Mouse (Mus musculus): Measurements from ENCODE around the gene Farp2.

The Farp2 gene

GRCm38 (mm10) chr1:93588346-93588745, 76.5 kb downstream of the Farp2 start:
- Histone ChIP-seq H3K27me3 (ENCODE audit: control insufficient read depth, insufficient read depth, low read length, poor library complexity, severe bottlenecking) (no peaks in the 10 kb centered on the region), H3K36me3 (ENCODE audit: control insufficient read depth, insufficient read depth, low read length, poor library complexity, severe bottlenecking) (no peaks in the 10 kb centered on the region)
- no peak for DNase-seq (ENCODE audit: low read depth, low spot score)

- Histone ChIP-seq H3K27me3 (ENCODE audit: control insufficient read depth, insufficient read depth, low read length, poor library complexity, severe bottlenecking) (no peaks in the 10 kb centered on the region), H3K36me3 (ENCODE audit: control insufficient read depth, insufficient read depth, low read length, poor library complexity, severe bottlenecking) (no peaks in the 10 kb centered on the region)
- DNase-seq (ENCODE audit: low read depth, low spot score), result no peak
Observed at GRCm38 (mm10) chr1:93593960-93594359, 82.1 kb downstream of the Farp2 start.

DNA sequence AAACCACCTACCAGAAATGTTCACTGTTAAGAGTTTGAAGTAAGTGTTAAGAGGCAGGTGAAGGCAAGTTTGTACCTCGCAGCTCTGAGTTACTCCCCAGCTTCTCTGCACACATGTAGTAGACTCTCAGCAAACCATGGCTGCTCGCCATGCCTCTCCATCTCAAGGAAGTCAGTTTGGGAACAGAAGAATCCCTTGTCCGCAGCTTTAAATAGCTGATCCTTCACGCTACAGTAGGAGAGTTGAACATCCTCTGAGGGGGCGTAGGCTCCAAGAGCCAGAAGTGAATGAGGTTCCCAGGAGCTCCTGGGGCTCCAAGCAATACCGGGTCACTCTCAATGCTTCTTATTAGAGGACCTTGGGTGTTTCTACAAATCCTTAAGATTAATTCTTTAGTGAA, 84.0 kb downstream of the Farp2 start:
- no peaks in the 10 kb centered on the region; the same call in 1 of the 2 replicates for H3K27me3 ChIP-seq (ENCODE audit: control insufficient read depth, insufficient read depth, low read length, poor library complexity, severe bottlenecking)
- DNase-seq (ENCODE audit: low read depth, low spot score), result no peak
- no peaks in the 10 kb centered on the region for H3K36me3 ChIP-seq (ENCODE audit: control insufficient read depth, insufficient read depth, low read length, poor library complexity, severe bottlenecking)

GRCm38 (mm10) chr1:93602911-93603310, 91.0 kb downstream of the Farp2 start:
- DNase-seq (ENCODE audit: low read depth, low spot score), result no peak
- no peaks in the 10 kb centered on the region for H3K36me3 ChIP-seq (ENCODE audit: control insufficient read depth, insufficient read depth, low read length, poor library complexity, severe bottlenecking)
- no peaks in the 10 kb centered on the region; the same call in 1 of the 2 replicates for H3K27me3 ChIP-seq (ENCODE audit: control insufficient read depth, insufficient read depth, low read length, poor library complexity, severe bottlenecking)

GRCm38 (mm10) chr1:93603921-93604320, 92.0 kb downstream of the Farp2 start:
- no peaks in the 10 kb centered on the region for H3K36me3 ChIP-seq (ENCODE audit: control insufficient read depth, insufficient read depth, low read length, poor library complexity, severe bottlenecking)
- DNase-seq (ENCODE audit: low read depth, low spot score), result no peak
- no peaks in the 10 kb centered on the region; the same call in 1 of the 2 replicates for H3K27me3 ChIP-seq (ENCODE audit: control insufficient read depth, insufficient read depth, low read length, poor library complexity, severe bottlenecking)

- no peaks in the 10 kb centered on the region for H3K36me3 ChIP-seq (ENCODE audit: control insufficient read depth, insufficient read depth, low read length, poor library complexity, severe bottlenecking)
- no peaks in the 10 kb centered on the region for H3K27me3 ChIP-seq (ENCODE audit: control insufficient read depth, insufficient read depth, low read length, poor library complexity, severe bottlenecking)
- no peak for DNase-seq (ENCODE audit: low read depth, low spot score)
Observed at GRCm38 (mm10) chr1:93607090-93608083, 95.5 kb downstream of the Farp2 start.

DNA sequence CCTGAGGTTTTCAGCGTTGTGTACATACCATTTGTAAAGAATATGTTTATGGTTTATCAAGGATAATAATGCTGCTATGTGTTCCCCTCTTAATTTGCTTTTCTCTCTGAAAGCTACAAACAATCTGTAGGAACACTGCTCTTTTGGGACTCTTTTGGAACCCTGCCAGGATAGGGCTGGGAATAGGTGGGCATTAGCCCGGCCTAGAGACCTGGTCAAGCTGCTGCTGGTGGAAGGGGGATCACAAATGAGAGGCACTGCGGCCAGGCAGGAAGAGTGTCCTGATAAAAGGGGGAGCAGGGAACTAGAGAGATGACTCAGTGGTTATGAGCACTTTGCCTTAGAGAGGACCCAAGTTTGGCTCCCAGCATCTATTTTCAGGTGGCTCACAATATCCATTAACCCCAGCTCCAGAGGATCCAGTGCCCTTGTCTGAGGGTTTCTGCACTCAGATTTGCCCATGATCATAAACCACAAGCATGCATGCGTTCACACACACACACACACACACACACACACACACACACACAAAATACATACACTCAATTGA, 96.9 kb downstream of the Farp2 start:
- Histone ChIP-seq H3K27me3 (ENCODE audit: control insufficient read depth, insufficient read depth, low read length, poor library complexity, severe bottlenecking) (no peaks in the 10 kb centered on the region), H3K36me3 (ENCODE audit: control insufficient read depth, insufficient read depth, low read length, poor library complexity, severe bottlenecking) (no peaks in the 10 kb centered on the region)
- DNase-seq (ENCODE audit: low read depth, low spot score), result no peak

GRCm38 (mm10) chr1:93609762-93610161, 97.9 kb downstream of the Farp2 start:
- DNase-seq (ENCODE audit: low read depth, low spot score), result no peak
- no peaks in the 10 kb centered on the region for H3K36me3 ChIP-seq (ENCODE audit: control insufficient read depth, insufficient read depth, low read length, poor library complexity, severe bottlenecking)

GRCm38 (mm10) chr1:93618059-93618748, 106.3 kb downstream of the Farp2 start:
- no peaks in the 10 kb centered on the region for H3K27me3 ChIP-seq (ENCODE audit: control insufficient read depth, insufficient read depth, low read length, poor library complexity, severe bottlenecking)
- DNase-seq (ENCODE audit: low read depth, low spot score), result no peak
- H3K36me3 ChIP-seq (ENCODE audit: control insufficient read depth, insufficient read depth, low read length, poor library complexity, severe bottlenecking), result no peaks in the 10 kb centered on the region

More at GRCm38 (mm10) chr1:93609762-93610161, 97.9 kb downstream of the Farp2 start:
- H3K27me3 ChIP-seq (ENCODE audit: control insufficient read depth, insufficient read depth, low read length, poor library complexity, severe bottlenecking), result no peaks in the 10 kb centered on the region

DNA sequence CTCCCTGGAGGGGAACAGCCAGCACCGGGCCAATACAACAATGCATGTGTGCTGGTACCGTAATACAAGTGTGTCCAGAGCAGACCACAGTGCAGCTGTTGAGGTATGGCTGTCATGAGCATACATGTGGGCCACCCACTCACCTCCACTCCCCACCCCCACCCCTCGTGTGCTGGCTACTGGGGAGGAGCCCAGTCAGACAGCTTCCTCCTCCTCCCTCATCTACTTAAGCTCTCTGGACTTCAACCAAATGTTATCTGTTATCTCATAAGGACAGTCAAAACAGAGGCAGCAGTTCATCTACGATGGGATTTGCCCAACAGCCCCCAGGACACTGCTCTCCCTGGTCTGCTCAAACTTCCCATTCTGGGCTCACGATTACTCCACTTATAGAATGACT, 107.1 kb downstream of the Farp2 start:
- H3K27me3 ChIP-seq (ENCODE audit: control insufficient read depth, insufficient read depth, low read length, poor library complexity, severe bottlenecking), result no peaks in the 10 kb centered on the region
- H3K36me3 ChIP-seq (ENCODE audit: control insufficient read depth, insufficient read depth, low read length, poor library complexity, severe bottlenecking), result no peaks in the 10 kb centered on the region
- no peak for DNase-seq (ENCODE audit: low read depth, low spot score)

GRCm38 (mm10) chr1:93624502-93624901, 112.6 kb downstream of the Farp2 start:
- Histone ChIP-seq H3K27me3 (ENCODE audit: control insufficient read depth, insufficient read depth, low read length, poor library complexity, severe bottlenecking) (no peaks in the 10 kb centered on the region), H3K36me3 (ENCODE audit: control insufficient read depth, insufficient read depth, low read length, poor library complexity, severe bottlenecking) (peaks cover 3% of the 10 kb centered on the region)
- DNase-seq (ENCODE audit: low read depth, low spot score), result no peak

DNA sequence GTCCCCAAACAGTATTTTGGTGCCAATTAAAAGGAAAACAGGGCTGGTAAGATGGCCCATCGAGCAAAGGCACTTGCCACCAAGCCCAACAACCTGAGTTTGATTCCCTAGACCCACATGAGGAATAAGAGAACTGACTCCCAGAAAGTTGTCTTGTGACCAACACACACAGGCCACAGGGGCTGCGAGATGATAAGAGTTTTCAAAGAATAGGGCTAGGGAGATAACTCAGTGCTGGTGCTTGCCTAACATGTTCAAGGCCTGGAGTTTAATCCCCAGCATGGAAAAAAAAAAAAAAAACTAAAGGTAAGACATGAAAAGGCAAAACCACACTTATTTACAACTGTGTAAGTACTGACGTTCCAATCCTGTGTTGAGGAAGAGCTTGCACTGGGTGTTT, 118.9 kb downstream of the Farp2 start:
- Histone ChIP-seq H3K36me3 (ENCODE audit: control insufficient read depth, insufficient read depth, low read length, poor library complexity, severe bottlenecking) (peaks cover 3% of the 10 kb centered on the region), H3K27me3 (ENCODE audit: control insufficient read depth, insufficient read depth, low read length, poor library complexity, severe bottlenecking) (no peaks in the 10 kb centered on the region)
- DNase-seq (ENCODE audit: low read depth, low spot score), result no peak

GRCm38 (mm10) chr1:93632723-93633122, 120.8 kb downstream of the Farp2 start:
- Histone ChIP-seq H3K27me3 (ENCODE audit: control insufficient read depth, insufficient read depth, low read length, poor library complexity, severe bottlenecking) (no peaks in the 10 kb centered on the region), H3K36me3 (ENCODE audit: control insufficient read depth, insufficient read depth, low read length, poor library complexity, severe bottlenecking) (peaks cover 2% of the 10 kb centered on the region)
- DNase-seq (ENCODE audit: low read depth, low spot score), result no peak

- Histone ChIP-seq H3K27me3 (ENCODE audit: control insufficient read depth, insufficient read depth, low read length, poor library complexity, severe bottlenecking) (no peaks in the 10 kb centered on the region), H3K36me3 (ENCODE audit: control insufficient read depth, insufficient read depth, low read length, poor library complexity, severe bottlenecking) (no peaks in the 10 kb centered on the region)
- peak; percentile 4 for DNase-seq (ENCODE audit: low read depth, low spot score)
Observed at GRCm38 (mm10) chr1:93634481-93634891, 122.6 kb downstream of the Farp2 start.

- peak; percentile 63 for DNase-seq (ENCODE audit: low read depth, low spot score)
- Histone ChIP-seq H3K36me3 (ENCODE audit: control insufficient read depth, insufficient read depth, low read length, poor library complexity, severe bottlenecking) (no peaks in the 10 kb centered on the region), H3K27me3 (ENCODE audit: control insufficient read depth, insufficient read depth, low read length, poor library complexity, severe bottlenecking) (no peaks in the 10 kb centered on the region)
Observed at GRCm38 (mm10) chr1:93635091-93635579, 123.3 kb downstream of the Farp2 start.

Data from splenic B cell, adult 2 months (primary cell).